Mouse (Mus musculus): Measurements from ENCODE around the gene Slfn5.
"Not testable (repeated sequence)": the region's sequence is repeated elsewhere in the genome, so short reads cannot be mapped to it uniquely, and the experiment has no call there.

Gene Slfn5

DNA sequence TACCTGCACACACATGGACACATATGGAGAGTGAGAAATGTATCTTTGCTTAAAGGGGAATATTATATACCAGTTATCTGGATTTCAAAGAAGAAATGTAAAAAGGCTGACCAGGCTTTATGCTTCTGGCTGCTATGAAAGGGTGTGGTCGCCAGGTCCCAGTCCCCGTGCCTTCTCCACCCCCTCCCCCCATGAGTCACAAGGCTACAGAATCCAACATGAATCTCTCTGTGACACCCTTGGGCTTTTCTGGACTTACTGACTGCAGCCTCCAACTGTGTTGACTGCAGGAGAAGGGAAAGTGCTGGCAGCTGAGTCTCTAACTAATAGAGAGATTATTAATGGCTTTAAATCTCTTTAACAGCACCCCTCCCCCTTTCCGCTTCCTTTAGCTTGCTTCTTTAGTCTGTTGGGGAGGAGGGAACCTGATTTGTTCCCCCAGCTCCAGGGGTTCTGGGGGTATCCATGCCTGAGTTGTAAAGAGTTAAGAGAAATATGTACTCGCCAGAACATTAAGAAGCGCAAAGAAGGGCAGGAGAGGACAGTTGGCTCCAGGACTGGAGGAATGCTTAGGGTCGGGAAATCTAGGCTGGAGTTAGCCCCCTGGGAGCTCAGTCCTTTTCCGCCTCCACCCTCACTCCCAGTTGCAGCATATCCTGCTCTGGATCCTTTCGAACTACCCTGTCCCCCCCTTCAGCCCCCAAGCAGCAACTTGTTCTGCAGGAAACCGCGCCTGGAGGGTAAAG is at the start of gene Slfn5:
TSS of gene Slfn5 (plus strand) at position 614 of the 746 bp plus-strand sequence.
- CTCF ChIA-PET: no interaction called here

DNA sequence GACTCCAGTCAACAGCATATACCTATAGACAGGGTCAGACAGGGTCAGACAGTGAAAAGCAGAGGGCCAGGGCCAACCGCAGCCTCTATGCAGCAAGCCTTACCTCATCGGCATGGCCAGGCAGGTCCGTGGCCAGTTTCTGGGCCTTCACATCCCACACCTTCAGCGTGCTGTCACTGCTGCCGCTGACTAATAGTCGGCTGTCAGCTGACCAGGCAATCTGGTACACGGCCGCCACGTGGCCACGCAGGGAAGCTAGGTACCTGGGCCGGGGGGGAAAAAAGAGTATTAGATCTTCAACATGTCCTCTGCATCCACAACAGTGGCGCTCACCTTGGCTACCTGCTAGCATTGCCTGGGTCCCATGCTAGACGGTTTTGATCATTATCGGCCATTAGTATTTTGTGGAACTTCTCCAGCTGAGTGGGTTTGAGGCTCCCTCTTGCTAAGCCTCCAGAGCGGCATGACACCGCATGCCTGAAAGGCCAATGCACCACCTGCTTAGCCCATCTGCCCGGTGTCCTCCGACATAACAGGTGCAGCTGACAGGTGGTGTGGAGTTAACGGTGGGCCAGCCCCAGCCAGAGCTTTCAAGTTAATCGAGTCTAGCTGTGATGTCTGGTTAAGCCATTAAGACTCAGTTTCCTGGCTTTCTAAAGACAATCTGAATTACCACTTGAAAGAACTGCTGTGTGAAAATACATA is 49.4 kb upstream of the Slfn5 start:
- CTCF ChIA-PET: interaction anchor here (0.8 kb wide), 1 partner anchor 11 kb away, joined by 6 read pairs; no protein-coding TSS in a partner anchor

DNA sequence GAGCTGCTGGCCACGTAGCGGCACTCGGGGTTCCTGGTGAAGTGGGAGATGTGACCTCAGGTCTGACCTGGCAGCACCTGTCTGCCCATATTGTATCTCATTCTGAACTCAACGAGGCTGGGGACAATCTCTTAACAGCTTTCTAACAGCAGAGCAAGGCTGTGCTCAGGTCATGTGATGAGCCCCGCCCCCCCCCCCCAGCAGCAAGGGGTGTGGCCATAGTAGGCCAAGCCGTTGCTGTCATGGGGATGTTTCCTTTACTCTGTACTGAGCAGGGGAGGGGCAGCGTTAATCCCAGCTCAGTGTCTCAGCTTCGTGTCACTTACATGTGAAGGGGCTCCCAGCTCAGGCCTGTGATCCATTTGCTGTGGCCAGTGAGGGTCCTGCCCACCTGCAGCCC is 46.2 kb upstream of the Slfn5 start:
- CTCF ChIA-PET: no interaction called here

DNA sequence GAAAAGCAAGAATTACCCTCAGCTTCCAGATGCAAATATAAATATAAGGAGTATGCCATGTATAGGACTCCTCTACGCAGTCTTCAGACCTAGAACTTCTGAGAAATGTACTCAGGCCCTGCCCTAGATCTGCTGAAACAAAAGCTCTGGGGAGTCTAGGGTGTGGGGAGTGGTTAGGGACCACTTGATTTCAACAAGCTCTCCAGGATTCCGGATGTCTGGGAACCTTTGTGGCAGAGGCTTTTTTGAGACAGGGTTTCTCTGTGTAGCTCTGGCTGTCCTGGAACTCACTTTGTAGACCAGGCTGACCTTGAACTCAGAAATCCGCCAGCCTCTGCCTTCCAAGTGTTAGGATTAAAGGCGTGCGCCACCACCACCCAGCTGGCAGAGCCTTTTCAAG is 45.3 kb upstream of the Slfn5 start:
- CTCF ChIA-PET: interaction anchor here (0.6 kb wide), 1 partner anchor 397 kb away, joined by 3 read pairs; the partner anchor contains the start of gene Pex12

DNA sequence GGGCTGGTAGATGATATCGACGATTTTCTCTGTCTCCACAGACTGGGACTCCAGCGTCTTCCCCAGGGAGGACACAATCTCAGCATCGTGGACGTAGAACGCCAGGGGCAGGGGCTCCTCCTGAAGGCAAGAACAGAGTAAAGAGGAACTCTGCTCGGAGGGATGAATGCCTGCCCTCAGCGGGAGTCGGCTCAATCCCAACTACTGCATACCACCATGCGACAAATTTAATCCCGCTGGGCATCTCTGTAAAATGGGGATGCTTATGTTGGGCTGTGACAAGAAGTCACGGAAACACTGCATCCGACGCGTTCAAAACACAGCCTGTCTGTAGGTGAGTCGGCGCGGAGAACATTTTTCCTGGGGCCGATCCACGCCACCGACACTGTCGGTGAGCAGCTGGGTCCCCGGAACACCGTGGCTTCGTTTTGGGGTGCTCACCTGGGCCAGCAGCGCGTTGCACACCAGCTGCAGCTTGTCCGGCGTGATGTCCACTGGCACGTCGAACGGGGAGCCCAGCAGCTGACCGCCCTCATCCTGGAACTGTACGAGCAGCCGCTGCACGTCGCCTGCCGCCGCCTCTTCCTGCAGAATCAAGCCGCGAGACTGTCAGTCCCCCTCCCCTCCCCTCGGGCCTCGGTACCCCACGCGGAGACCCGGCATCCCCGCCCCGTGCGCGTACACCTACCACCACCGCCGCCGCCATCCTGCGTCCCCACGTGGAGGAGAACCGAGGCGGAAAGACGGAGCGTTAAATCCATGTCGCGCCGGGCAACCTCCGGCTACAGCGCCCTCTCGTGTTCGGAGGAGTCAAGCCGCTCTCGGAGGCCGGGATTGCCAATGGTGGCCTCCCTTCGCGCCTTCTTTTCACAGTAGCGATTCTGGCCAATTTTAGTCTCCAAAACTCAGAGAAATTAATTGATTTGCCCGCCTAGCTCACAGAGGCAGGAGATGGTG is 43.2 kb upstream of the Slfn5 start, which contains the start of gene Nle1:
TSS of gene Nle1 (minus strand) at position 761 of the 957 bp plus-strand sequence.
- CTCF ChIA-PET: interaction anchor here (0.5 to 1.0 kb wide), 4 partner anchors 15 to 274 kb away, joined by 3 to 6 read pairs (median 3); no protein-coding TSS in a partner anchor

DNA sequence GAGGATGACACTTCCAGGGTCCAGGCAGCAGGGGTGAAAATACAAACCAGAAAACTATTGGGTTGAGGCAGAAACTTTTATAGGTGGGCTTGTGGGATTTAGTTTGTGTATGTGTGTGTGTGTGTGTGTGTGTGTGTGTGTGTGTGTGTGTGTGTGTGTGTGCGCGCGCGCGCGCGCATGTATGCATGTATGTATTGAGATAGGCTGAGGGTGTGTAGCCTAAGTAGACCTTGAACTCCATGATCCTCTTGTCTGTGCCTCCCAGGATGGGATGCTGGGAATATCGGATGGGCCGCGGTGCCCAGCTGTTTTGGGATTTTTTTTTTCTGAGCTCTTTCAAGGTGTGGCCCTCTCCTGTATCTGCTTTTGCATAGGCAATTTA is 42.5 kb upstream of the Slfn5 start:
- CTCF ChIA-PET: interaction anchor here (0.5 to 0.7 kb wide), 4 partner anchors 33 to 273 kb away, joined by 3 to 8 read pairs (median 4); no protein-coding TSS in a partner anchor

DNA sequence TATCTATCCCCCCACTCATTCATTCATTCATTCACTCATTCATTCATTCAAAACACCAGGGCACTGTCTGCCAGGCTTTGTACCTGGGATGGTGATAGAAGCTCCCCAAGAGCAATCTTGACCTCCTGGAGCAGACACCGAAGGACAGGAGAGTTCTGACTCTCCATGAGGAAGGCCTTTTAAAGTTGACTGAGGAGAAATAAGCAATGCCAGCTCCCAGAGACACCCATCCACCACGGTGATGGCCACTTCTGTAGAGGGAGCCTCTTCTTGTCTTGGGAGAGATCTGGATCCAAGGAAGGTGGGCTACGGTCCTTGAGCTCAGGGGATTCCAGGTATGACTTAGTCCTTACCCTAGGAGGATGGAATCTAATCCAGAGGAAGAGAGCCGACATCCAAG is 40.9 kb upstream of the Slfn5 start, which contains the start of gene Unc45b:
TSS of gene Unc45b (plus strand) at position 301 of the 400 bp plus-strand sequence.
- CTCF ChIA-PET: interaction anchor here (0.5 to 0.6 kb wide), 2 partner anchors 54 to 149 kb away, joined by 6 to 9 read pairs; no protein-coding TSS in a partner anchor

DNA sequence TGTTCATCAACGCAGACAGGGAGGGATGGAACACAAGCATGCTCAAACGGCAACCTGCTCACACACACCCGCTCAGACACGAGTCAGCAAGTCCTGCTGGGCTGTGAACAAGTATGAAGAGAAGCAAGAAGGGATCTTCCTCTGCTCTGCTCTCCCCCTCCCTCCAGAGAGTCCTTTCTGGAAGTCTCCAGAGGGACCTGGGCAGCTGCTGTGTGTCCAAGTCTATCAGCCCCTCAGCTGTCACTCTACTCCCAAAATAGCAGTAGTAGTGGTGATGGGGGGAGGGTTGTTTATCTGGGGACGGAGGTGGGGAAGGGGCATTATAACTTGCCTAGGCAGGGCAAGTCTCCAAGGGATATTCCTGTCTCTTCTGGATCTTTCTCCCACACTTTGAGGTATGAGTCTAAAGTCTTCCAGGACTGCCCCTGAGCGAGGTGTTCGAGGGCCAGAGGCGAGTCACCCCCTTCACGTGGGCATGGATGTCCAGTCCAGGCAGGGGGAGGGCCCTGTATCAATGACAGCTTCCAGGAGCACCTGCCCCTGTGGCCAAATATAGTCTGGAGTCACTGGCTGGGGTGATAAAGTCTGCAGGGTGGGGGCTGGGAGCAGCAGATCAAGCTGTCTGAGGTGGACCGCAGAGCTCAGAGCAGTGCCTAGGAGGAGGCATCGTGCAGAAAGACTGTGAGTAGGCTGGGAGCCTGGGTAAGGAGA is 40.3 kb upstream of the Slfn5 start:
- CTCF ChIA-PET: interaction anchor here (0.6 kb wide), 1 partner anchor 53 kb away, joined by 9 read pairs; no protein-coding TSS in a partner anchor

DNA sequence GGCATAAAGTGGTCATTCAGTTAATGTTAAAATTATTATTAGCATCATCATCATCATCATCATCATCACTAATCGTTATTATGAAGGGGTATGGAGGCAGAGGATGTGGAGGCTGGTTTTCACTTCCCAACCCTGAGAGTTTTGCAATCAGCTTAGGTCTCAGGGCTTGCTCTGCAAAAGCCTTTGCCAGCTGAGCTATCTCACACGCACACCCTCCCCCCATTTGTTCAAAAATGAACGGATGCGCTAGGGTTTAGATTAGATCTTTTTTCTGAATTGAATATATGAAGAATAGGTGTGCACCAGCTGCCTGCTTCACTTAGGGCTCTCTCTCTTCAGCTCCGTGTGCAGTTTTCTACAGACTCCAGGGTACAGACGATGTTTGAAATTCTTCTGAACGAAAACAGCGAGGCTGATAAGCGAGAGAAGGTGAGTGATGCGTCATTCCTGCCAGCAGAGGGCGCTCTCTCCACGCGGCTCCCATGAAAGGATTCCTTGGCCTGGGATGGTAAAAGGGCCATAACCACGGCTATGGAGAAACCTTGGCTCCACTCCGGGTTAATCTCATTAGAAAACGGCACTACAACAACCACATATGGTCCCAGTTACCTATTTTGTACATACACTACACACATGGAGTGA is 36.3 kb upstream of the Slfn5 start:
- CTCF ChIA-PET: interaction anchor here (0.6 to 1.1 kb wide), 2 partner anchors 40 to 97 kb away, joined by 3 read pairs; no protein-coding TSS in a partner anchor

DNA sequence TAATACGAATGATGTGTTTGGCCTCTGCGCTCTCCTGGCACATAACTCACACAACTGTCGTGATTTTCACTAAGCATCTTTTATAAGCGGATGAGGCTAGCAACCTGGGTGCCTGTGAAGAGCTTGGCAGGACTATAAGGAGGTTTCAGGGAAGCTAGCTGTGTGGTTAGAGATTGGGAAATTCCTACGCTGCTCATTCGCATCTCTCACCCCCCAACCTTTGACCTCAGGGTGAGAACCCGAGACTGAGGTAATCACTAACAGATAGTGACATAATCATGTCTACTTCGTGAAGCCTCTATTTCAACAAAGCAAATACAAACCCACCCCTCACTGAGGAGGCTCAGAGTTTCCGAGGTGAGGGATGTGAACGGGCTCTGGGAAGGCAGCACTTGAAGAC is 30.4 kb upstream of the Slfn5 start:
- CTCF ChIA-PET: no interaction called here

DNA sequence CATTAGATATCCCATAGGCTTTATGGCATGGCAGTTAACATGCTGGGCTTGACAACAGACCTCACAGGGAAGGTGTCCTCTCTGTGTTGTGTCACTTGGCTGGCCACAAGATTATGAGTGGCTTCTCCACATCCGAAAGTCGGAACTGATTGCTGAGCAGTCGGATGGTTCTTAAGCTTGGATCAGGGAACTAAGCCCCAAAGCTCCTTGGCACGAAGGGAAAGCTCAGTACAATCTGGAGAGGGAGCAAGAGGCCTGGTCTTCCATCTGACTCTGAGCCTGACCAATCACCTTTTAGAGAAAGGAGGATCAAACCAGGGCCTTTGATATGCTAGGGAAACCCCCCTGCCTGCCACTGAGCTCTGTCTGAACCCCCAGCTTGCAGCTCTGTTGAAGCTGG is 29.5 kb upstream of the Slfn5 start:
- CTCF ChIA-PET: no interaction called here

DNA sequence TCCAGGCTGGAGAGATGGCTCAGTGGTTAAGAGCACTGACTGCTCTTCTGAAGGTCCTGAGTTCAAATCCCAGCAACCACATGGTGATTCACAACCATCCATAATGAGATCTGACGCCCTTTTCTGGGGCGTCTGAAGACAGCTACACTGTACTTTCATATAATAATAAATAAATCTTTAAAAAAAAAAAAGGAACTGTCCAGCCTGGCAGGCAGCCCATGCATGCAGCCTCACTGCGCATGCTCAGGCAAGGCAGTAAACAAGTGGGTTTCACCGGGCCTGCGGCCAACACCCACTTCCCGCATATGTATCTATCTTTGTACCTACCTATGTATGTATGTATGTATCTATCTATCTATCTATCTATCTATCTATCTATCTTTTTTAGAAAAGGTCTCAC is 27.2 kb upstream of the Slfn5 start:
- CTCF ChIA-PET: not testable (repeated sequence)

DNA sequence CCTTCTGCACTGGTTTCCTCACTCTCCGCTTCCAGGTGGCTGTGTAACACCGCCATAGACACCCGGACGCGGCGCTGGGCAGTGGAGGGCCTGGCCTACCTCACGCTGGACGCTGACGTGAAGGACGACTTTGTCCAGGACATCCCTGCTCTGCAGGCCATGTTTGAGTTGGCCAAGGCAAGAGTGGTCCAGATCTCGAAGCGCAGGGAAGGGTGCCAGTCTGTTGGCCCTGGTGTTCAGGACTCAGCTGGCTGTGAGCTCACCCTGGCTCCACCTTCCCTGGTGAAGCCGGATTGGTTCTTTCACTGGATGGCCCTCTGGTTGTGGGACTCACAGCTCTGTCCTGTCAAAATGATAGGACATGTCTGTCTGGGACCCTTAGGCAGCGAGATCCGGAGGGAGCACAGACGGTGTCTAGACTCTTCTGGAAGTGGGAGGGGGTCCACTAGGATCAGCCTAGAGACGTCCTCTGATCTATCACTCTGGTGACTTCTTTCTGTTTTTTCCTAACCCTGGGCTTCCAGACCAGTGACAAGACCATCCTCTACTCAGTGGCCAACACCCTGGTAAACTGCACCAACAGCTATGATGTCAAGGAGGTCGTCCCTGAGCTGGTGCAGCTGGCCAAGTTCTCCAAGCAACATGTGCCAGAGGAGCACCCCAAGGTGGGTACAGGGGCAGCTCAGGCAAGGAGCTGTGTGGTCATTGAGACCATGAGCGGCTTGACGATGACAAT is 22.1 kb upstream of the Slfn5 start:
- CTCF ChIA-PET: no interaction called here

DNA sequence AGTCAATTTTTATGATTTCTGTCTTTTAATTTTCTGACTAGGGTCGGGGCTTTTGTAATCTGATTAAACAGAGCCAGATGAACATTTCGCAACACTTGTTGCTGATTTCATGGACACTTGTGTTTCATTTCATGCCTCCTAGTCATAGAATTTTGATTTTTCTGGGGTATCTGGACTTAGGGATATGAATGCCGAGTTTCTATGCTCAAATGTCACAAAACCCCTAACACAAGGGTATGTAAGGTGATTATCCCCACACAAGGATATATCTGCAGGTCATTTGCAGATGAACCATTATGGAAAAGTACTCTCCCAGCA is 21.6 kb upstream of the Slfn5 start:
- CTCF ChIA-PET: no interaction called here

DNA sequence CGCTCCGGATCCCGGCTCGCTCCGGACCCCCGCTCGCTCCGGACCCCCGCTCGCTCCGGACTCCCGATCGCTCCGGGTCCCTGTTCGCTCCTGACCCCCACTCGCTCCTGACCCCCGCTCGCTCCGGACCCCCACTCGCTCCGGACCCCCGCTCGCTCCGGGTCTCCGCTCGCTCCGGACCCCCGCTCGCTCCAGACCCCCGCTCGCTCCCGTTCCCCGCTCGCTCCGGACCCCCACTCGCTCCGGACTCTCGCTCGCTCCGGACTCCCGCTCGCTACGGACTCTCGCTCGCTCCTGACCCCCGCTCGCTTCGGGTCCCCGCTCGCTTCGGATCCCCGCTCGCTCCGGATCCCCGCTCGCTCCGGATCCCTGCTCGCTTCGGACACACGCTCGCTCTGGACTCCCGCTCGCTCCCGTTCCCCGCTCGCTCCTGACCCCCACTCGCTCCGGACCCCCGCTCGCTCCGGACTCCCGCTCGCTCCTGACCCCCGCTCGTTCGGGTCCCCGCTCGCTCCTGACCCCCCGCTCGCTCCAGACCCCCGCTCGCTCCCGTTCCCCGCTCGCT is 20.7 kb upstream of the Slfn5 start:
- CTCF ChIA-PET: interaction anchor here (0.7 kb wide), 1 partner anchor 109 kb away, joined by 5 read pairs; no protein-coding TSS in a partner anchor

DNA sequence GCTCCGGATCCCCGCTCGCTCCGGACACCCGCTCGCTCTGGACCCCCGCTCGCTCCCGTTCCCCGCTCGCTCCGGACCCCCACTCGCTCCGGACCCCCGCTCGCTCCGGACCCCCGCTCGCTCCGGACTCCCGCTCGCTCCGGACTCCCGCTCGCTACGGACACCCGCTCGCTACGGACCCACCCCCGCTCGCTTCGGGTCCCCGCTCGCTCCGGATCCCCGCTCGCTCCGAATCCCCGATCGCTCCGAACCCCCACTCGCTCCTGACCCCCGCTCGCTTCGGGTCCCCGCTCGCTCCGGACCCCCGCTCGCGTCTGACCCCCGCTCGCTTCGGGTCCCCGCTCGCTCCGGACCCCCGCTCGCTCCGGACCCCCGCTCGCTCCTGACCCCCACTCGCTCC is 20.0 kb upstream of the Slfn5 start:
- CTCF ChIA-PET: interaction anchor here (0.7 kb wide), 1 partner anchor 109 kb away, joined by 5 read pairs; no protein-coding TSS in a partner anchor

DNA sequence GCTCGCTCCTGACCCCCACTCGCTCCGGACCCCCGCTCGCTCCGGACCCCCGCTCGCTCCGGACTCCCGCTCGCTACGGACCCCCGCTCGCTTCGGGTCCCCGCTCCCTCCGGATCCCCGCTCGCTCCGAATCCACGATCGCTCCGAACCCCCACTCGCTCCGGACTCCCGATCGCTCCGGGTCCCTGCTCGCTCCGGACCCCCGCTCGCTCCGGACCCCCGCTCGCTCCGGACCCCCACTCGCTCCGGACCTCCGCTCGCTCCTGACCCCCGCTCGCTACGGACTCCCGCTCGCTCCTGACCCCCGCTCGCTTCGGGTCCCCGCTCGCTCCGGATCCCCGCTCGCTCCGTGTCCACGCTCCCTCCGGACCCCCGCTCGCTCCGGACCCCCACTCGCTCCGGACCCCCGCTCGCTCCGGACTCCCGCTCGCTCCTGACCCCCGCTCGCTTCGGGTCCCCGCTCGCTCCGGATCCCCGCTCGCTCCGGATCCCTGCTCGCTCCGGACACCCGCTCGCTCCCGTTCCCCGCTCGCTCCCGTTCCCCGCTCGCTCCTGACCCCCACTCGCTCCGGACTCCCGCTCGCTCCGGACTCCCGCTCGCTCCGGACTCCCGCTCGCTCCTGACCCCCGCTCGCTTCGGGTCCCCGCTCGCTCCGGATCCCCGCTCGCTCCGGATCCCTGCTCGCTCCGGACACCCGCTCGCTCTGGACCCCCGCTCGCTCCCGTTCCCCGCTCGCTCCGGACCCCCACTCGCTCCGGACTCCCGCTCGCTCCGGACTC is 19.3 kb upstream of the Slfn5 start:
- CTCF ChIA-PET: not testable (repeated sequence)

DNA sequence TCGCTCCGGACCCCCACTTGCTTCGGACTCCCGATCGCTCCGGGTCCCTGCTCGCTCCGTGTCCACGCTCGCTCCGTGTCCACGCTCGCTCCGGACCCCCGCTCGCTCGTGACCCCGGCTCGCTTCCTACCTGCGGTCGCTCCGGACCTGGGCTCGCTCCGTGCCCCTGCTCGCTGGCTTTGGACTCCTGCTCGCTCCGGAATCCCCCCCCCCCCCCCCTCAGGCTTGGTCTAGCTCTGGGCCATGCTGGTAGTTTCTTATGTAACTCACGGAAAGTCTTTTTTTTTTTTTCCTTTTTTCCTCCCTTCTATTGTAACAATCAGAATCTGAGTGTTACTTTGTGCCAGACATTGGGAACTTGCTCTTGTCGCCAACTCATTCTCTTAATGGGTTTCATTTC is 18.0 kb upstream of the Slfn5 start:
- CTCF ChIA-PET: interaction anchor here (0.7 kb wide), 1 partner anchor 23 kb away, joined by 5 read pairs; no protein-coding TSS in a partner anchor

Measured in spleen, embryonic (tissue).